Mouse (Mus musculus) neural tube, embryonic 13.5 days (tissue): Measurements from ENCODE around the gene Bnipl. TPM values are rescaled to one million over a fixed set of nuclear protein-coding genes. Genes with fewer than 3 reads are reported as not detected.

ENCODE experiments used
- ATAC-seq: fragments of 200-750 bp; cut with Nextera tagmentation; 2 replicates; pipeline ENCODE4 v1.8.0; 2017; ENCODE audit warnings: low read depth, mild to moderate bottlenecking, moderate TSS enrichment, moderate library complexity
- H3K27ac ChIP-seq: fragments of 300-500 bp; sonication (generic); replicated peaks from 2 replicates; pipeline ENCODE4 v1.5.1; 2015; ENCODE audit warnings: moderate library complexity, mild to moderate bottlenecking, inconsistent platforms
- H3K27me3 ChIP-seq: fragments of 300-500 bp; sonication (generic); 2 replicates; pipeline ENCODE4 v1.6.1; 2015; ENCODE audit warnings: mild to moderate bottlenecking, inconsistent platforms
- H3K36me3 ChIP-seq: fragments of 300-500 bp; sonication (generic); 2 replicates; pipeline ENCODE4 v1.6.1; 2015; ENCODE audit warnings: mild to moderate bottlenecking, inconsistent platforms
- H3K4me1 ChIP-seq: fragments of 300-500 bp; sonication (generic); replicated peaks from 2 replicates; pipeline ENCODE4 v1.6.1; 2015; ENCODE audit warnings: inconsistent platforms
- H3K4me2 ChIP-seq: fragments of 300-500 bp; sonication (generic); 2 replicates; pipeline ENCODE4 v1.6.1; 2015; ENCODE audit warnings: inconsistent platforms, mild to moderate bottlenecking, moderate library complexity
- H3K4me3 ChIP-seq: fragments of 300-500 bp; sonication (generic); 2 replicates; pipeline ENCODE4 v1.5.1; 2015; ENCODE audit warnings: mild to moderate bottlenecking, inconsistent platforms
- H3K9ac ChIP-seq: fragments of 300-500 bp; sonication (generic); 2 replicates; pipeline ENCODE4 v1.6.1; 2015; ENCODE audit warnings: moderate library complexity, mild to moderate bottlenecking, inconsistent platforms
- H3K9me3 ChIP-seq: fragments of 300-500 bp; sonication (generic); 2 replicates; pipeline ENCODE4 v1.6.1; 2016; ENCODE audit warnings: inconsistent platforms
- WGBS: fragments of 180-500 bp; shearing (Covaris S2); methylation state at CpG from one replicate; pipeline ENCODE4 v1.1.7; 2015; 5-methylcytosine and 5-hydroxymethylcytosine counted together
- polyA plus RNA-seq: library from polyadenylated mRNA; unstranded; fragments of >200 nt; fragmentation: Nextera tagmentation; extraction: Ambion mirVana; gene quantifications from 2 replicates; pipeline ENCODE4 v1.2.1, GENCODE M21; 2015

The Bnipl gene
- polyA plus RNA-seq, 1 experiment from 2014 or later: not detected

DNA sequence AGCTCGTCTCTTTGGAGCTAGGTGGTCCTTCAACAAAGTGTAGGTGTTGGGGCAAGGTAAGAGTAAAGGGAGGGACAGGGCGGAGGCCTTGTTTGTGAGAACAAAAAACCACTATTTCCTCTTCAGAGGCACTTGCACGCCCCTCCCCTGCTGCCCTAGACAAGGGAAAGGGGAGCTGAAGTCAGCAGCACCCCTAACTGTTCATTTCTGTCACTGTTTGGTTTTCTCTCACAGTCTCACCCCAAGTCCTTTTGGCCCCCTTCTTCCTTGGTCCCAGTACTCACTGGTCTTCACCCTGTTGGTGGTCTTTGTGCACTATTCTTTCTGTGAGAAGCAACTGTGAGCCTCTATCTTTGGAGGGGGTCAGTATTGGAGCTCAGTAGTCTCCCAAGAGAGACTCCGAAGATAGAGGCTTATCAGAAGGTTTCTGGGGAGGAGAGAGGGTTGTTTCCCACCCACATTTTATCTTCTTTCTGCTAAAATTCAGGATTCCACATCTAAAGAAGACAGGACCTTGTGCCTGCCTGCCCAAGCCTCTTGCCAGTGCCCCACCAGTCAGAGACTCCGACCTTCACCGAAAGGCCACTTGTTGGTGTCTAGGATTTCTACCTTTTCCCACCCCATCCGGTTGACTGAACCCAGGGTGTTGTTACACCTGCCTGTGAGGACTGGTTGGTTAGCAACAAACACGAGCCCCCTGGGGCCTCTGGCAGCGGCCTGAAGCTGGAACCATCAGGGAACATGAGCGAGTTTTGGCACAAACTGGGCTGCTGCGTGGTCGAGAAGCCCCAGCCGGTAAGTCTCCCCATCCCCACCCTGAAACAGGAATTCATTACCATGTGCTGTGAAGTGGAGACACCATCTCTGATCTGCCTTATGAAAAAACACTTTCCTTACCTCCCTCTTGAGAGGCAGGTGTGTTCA is 19.4 kb downstream of the Bnipl start, which contains the start of gene Mllt11:
Gene Mllt11, minus strand, starts transcription at position 874 of the 924 bp plus-strand sequence.
- ATAC-seq: no peak
- H3K36me3 ChIP-seq: peaks cover 52% of the 10 kb centered on the region
- H3K4me3 ChIP-seq: peak within 1 kb of the TSS; percentile 90

DNA sequence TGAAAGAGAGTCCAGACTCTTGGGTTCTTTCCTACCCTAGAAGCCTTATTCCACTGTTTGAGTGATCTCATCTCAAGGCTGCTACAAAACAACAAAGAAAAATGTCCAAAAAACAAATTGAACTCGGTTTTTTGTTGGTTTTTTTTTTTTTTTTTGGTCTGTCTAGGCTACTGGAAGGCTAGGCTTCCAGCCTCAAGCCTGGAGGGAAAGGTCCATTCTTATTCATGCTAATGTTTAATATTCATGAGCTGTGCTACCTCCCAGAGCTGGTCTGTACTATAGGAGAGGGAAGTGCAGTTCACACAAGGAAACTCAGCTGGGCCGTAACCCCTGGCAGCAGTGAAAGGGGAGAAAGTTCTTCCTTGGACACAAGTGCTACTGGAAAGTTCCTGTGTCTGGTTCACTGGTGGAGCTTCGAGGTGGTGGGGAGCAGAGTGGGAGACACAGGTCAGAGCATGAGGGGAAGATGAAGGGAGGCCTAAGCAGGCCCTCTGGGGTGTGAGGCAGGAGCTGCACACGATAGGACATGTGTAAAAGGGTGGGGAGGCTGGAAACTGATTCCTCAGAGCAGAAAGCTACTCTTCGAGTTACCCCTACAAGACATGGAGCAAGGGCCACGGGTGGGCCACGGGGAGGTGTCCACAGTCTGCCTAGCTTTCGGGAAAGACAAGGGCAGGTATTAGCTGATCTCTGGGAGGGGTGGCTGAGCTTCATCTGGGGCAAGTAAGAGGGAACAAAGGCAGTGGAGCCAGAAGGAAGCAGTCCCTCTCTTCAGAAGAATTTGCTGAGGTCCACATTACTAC is 20.3 kb downstream of the Bnipl start:
- peak overlapping the region; percentile 76 for H3K4me2 ChIP-seq
- H3K9me3 ChIP-seq: no peaks in the 10 kb centered on the region
- H3K27ac ChIP-seq: peak overlapping the region; percentile 97
- H3K9ac ChIP-seq: peak overlapping the region; percentile 95
- ATAC-seq: no peak
- H3K36me3 ChIP-seq: peaks cover 48% of the 10 kb centered on the region
- WGBS: 44% methylated on average over 8 of the region's 8 CpGs
- peaks cover 54% of the 10 kb centered on the region for H3K4me1 ChIP-seq
- H3K27me3 ChIP-seq: no peaks in the 10 kb centered on the region
- H3K4me3 ChIP-seq: peak overlapping the region; percentile 90

More for the DNA sequence above, 19.4 kb downstream of the Bnipl start, which contains the start of gene Mllt11:
- Histone ChIP-seq H3K9me3 (no peaks in the 10 kb centered on the region), H3K9ac (peak within 1 kb of the TSS; percentile 95), H3K27me3 (no peaks in the 10 kb centered on the region), H3K27ac (peak within 1 kb of the TSS; percentile 97), H3K4me2 (peak within 1 kb of the TSS; percentile 76), H3K4me1 (peaks cover 45% of the 10 kb centered on the region)
- WGBS: 78% methylated on average over 13 of the region's 13 CpGs

GRCm38 (mm10) chr3:95229781-95230494 is 21.1 kb downstream of the Bnipl start:
- H3K27ac ChIP-seq: peak overlapping the region; percentile 97
- H3K9ac ChIP-seq: peak overlapping the region; percentile 95
- peak overlapping the region; percentile 90 for H3K4me3 ChIP-seq
- H3K9me3 ChIP-seq: no peaks in the 10 kb centered on the region
- H3K36me3 ChIP-seq: peaks cover 48% of the 10 kb centered on the region
- ATAC-seq: no peak
- peak overlapping the region; percentile 76 for H3K4me2 ChIP-seq
- H3K4me1 ChIP-seq: peaks cover 61% of the 10 kb centered on the region
- 3% methylated on average over 13 of the region's 13 CpGs for WGBS
- H3K27me3 ChIP-seq: no peaks in the 10 kb centered on the region

GRCm38 (mm10) chr3:95228894-95229780 is 21.9 kb downstream of the Bnipl start:
- Histone ChIP-seq H3K4me1 (peaks cover 69% of the 10 kb centered on the region), H3K9ac (peak overlapping the region; percentile 95), H3K27me3 (no peaks in the 10 kb centered on the region), H3K4me3 (peak overlapping the region; percentile 90), H3K4me2 (peak overlapping the region; percentile 76), H3K9me3 (no peaks in the 10 kb centered on the region), H3K36me3 (peaks cover 45% of the 10 kb centered on the region), H3K27ac (peak overlapping the region; percentile 97)
- peak; percentile 4 for ATAC-seq
- under 1% methylated on average over 41 of the region's 43 CpGs for WGBS

- under 1% methylated on average over 51 of the region's 64 CpGs for WGBS
- Histone ChIP-seq H3K27ac (peak within 1 kb of the TSS; percentile 97), H3K27me3 (no peaks in the 10 kb centered on the region), H3K36me3 (peaks cover 45% of the 10 kb centered on the region), H3K4me3 (peak within 1 kb of the TSS; percentile 90), H3K4me1 (peaks cover 75% of the 10 kb centered on the region), H3K9ac (peak within 1 kb of the TSS; percentile 95), H3K9me3 (no peaks in the 10 kb centered on the region), H3K4me2 (peak within 1 kb of the TSS; percentile 76)
- peak; percentile 94 for ATAC-seq
Observed at GRCm38 (mm10) chr3:95228148-95228893, 22.7 kb downstream of the Bnipl start, which contains the start of gene Cdc42se1. Gene Cdc42se1 (plus strand): TSS chr3:95228732.

- H3K27ac ChIP-seq: peak overlapping the region; percentile 97
- 11% methylated on average over 1 of the region's 1 CpGs for WGBS
- H3K4me3 ChIP-seq: peak overlapping the region; percentile 90
- peak overlapping the region; percentile 76 for H3K4me2 ChIP-seq
- H3K27me3 ChIP-seq: no peaks in the 10 kb centered on the region
- peaks cover 45% of the 10 kb centered on the region for H3K36me3 ChIP-seq
- H3K9me3 ChIP-seq: no peaks in the 10 kb centered on the region
- H3K4me1 ChIP-seq: peaks cover 83% of the 10 kb centered on the region
- ATAC-seq: no peak
- peak overlapping the region; percentile 95 for H3K9ac ChIP-seq
Observed at GRCm38 (mm10) chr3:95227214-95227613, 23.8 kb downstream of the Bnipl start.

- H3K36me3 ChIP-seq: peaks cover 62% of the 10 kb centered on the region
- ATAC-seq: no peak
- H3K4me3 ChIP-seq: peak overlapping the region; percentile 10
- H3K9ac ChIP-seq: 0 out of 2 replicates have a peak overlapping the region, but pooled peaks have one; percentile 38
- no peaks in the 10 kb centered on the region for H3K27me3 ChIP-seq
- peaks cover 55% of the 10 kb centered on the region for H3K4me1 ChIP-seq
- 28% methylated on average over 6 of the region's 6 CpGs for WGBS
- 0 out of 2 replicates have a peak overlapping the region, but pooled peaks have one; percentile 23 for H3K27ac ChIP-seq
- no peaks in the 10 kb centered on the region for H3K9me3 ChIP-seq
- peak overlapping the region; percentile 76 for H3K4me2 ChIP-seq
Observed at GRCm38 (mm10) chr3:95224295-95224694, 26.7 kb downstream of the Bnipl start.

- 93% methylated on average over 2 of the region's 2 CpGs for WGBS
- no peak for ATAC-seq
- Histone ChIP-seq H3K9me3 (no peaks in the 10 kb centered on the region), H3K27me3 (no peaks in the 10 kb centered on the region), H3K36me3 (peaks cover 74% of the 10 kb centered on the region), H3K9ac (no peak overlapping the region), H3K27ac (no peak overlapping the region), H3K4me1 (peaks cover 60% of the 10 kb centered on the region), H3K4me3 (no peak overlapping the region), H3K4me2 (no peak overlapping the region)
Observed at GRCm38 (mm10) chr3:95223041-95223440, 28.0 kb downstream of the Bnipl start.

GRCm38 (mm10) chr3:95218466-95219137 is 32.4 kb downstream of the Bnipl start:
- peaks cover 69% of the 10 kb centered on the region for H3K36me3 ChIP-seq
- peak overlapping the region; percentile 97; the same call in 1 of the 2 replicates for H3K27ac ChIP-seq

More at GRCm38 (mm10) chr3:95218466-95219137, 32.4 kb downstream of the Bnipl start:
- no peak for ATAC-seq
- H3K27me3 ChIP-seq: no peaks in the 10 kb centered on the region
- no peaks in the 10 kb centered on the region for H3K9me3 ChIP-seq
- H3K4me3 ChIP-seq: peak overlapping the region; percentile 74
- peak overlapping the region; percentile 61 for H3K4me2 ChIP-seq
- H3K9ac ChIP-seq: peak overlapping the region; percentile 88; the same call in 1 of the 2 replicates
- 83% methylated on average over 6 of the region's 6 CpGs for WGBS
- peaks cover 36% of the 10 kb centered on the region for H3K4me1 ChIP-seq
